ENCODE assay signal across 16 mouse cellular contexts in the genomic region with DNA sequence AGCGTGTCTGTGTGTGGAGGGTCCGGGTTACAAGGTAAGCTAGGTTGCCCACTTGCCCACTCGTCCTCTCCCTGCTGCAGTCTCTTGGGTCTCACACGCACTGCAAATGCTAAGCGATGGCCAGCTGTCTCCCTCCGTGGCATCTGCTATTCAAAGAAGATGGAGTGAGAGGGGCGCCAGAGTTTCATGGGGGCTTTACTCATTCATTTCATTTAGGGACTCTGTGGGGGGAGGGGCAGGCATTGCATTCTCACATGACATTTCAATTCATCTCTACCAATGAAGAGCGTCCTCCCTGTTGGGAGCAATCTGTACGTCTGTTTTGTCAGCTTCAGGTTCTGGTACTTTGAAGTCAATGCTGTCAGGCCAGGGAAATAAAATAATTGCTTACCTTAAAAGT. TPM values are rescaled to one million over a fixed set of nuclear protein-coding genes. Genes with fewer than 3 reads are reported as not detected.
"Had no signal": no experiment of that assay in that cellular context is flagged by ENCODE, and none has a peak within 500 bp of the region (broad histone marks: within the 10 kb centered on the region; RNA-seq: fewer than 3 reads in every experiment).

No protein-coding gene starts in this region.

- H3K4me3 ChIP-seq: left cerebral cortex, adult 2 months; limb, embryonic 10.5 days; liver, embryonic 15.5 days; neural tube, embryonic 12.5 days had no signal

- H3K4me2 ChIP-seq: liver, embryonic 11.5 days; liver, embryonic 15.5 days; neural tube, embryonic 12.5 days had no signal

- H3K9me3 ChIP-seq: limb, embryonic 10.5 days; liver, embryonic 15.5 days; neural tube, embryonic 12.5 days had no signal

- H3K27me3 ChIP-seq: liver, embryonic 15.5 days; neural tube, embryonic 12.5 days had no signal

- H3K27ac ChIP-seq: left cerebral cortex, adult 2 months; limb, embryonic 10.5 days; liver, embryonic 15.5 days; neural tube, embryonic 12.5 days; stomach, postnatal 0 days had no signal

- H3K4me1 ChIP-seq: limb, embryonic 10.5 days; liver, embryonic 15.5 days had no signal

- ATAC-seq: inflammation-experienced regulatory T-cells, adult 6 months; intestine, postnatal 0 days; lung, postnatal 0 days had no signal

- H3K9ac ChIP-seq: liver, embryonic 15.5 days; neural tube, embryonic 12.5 days had no signal

- DNase-seq: kidney, postnatal 14 days; lung, adult 2 months; lung, postnatal 36 days; midbrain, embryonic 14.5 days; thymus, adult 2 months; thymus, postnatal 25 days had no signal

RNA-seq across cellular contexts. Expression of a gene that starts 29.6 kb away (rescaled TPM):
- polyA plus RNA-seq: inflammation-experienced regulatory T-cells, adult 6 months; limb, embryonic 10.5 days; limb, embryonic 14.5 days; liver, embryonic 11.5 days; lung, postnatal 0 days; midbrain, embryonic 14.5 days; neural tube, embryonic 12.5 days; thymus, adult 2 months had no signal

RNA-seq across cellular contexts. Expression of a gene that starts 35.0 kb away (rescaled TPM):
- polyA plus RNA-seq: limb, embryonic 10.5 days; midbrain, embryonic 14.5 days had no signal

RNA-seq across cellular contexts. Expression of a gene that starts 35.8 kb away (rescaled TPM):
- polyA plus RNA-seq: intestine, postnatal 0 days; limb, embryonic 10.5 days; liver, embryonic 11.5 days; neural tube, embryonic 12.5 days; stomach, postnatal 0 days had no signal

RNA-seq across cellular contexts. Expression of a gene that starts 49.7 kb away (rescaled TPM):
- polyA plus RNA-seq: limb, embryonic 10.5 days; liver, embryonic 11.5 days; midbrain, embryonic 14.5 days; neural tube, embryonic 12.5 days had no signal
